Mouse (Mus musculus) lung, postnatal 0 days (tissue): ENCODE measurements around the gene Arhgef17.

ENCODE experiments used
- CTCF ChIP-seq: IDR thresholded peaks from 2 replicates; pipeline ENCODE4 v1.5.1; 2016; ENCODE audit warnings: antibody characterized with exemption, mild to moderate bottlenecking
- EP300 ChIP-seq: IDR thresholded peaks from 2 replicates; pipeline ENCODE4 v1.6.1; 2016; ENCODE audit warnings: antibody characterized with exemption, mild to moderate bottlenecking, control low read depth

GRCm38 (mm10) chr7:100944738-100945137, 12.8 kb upstream of the Arhgef17 start:
- TF ChIP-seq CTCF = no peak
- no peak for TF ChIP-seq EP300
